25 mouse cellular contexts compared by ENCODE assay signal in the genomic region with DNA sequence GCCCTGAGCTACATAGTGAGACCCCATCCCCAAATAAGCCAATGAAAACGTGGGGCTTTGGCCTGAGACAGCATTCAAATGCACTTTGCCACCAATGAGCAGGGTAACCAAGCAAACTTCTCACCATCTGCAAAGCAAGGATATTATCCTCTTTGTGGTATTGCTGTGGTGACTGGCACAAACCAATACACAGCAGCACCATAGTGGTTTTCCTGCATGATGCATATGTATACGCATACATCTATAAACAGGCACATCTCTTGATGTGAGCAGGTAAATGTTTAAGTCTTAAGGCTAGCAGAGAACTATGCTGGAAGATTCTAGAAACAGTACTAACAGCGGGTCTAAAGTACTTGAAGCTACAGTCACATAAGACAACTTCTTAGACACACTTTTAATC. TPM values are rescaled to one million over a fixed set of nuclear protein-coding genes. Genes with fewer than 3 reads are reported as not detected.
A peak's percentile ranks its signal among the peaks of the same experiment; 100 is the strongest.
DNase-seq lines count a peak whose midpoint lies in the region; ATAC-seq and TF ChIP-seq lines count a peak whose summit lies in the region.
"Had no signal": no experiment of that assay in that cellular context is flagged by ENCODE, and none has a peak within 500 bp of the region (broad histone marks: within the 10 kb centered on the region; RNA-seq: fewer than 3 reads in every experiment).

No protein-coding gene starts in this region.

- peak; percentile 8 for ATAC-seq in activated CD4-positive, CD25-positive, alpha-beta regulatory T cell, adult 4 months
- ATAC-seq: forebrain, embryonic 15.5 days; intestine, embryonic 15.5 days had no signal

- no peak overlapping the region for H3K4me3 ChIP-seq in layer of hippocampus, adult 2 months
- H3K4me3 ChIP-seq: embryonic facial prominence, embryonic 10.5 days; embryonic facial prominence, embryonic 13.5 days; erythroblast, embryonic 14.5 days; forebrain, embryonic 12.5 days; forebrain, embryonic 15.5 days; heart, adult 2 months; heart, embryonic 10.5 days; heart, embryonic 13.5 days; hindbrain, embryonic 12.5 days; hindbrain, embryonic 15.5 days; intestine, embryonic 15.5 days had no signal

- peak overlapping the region; percentile 73; the same call in 1 of the 2 replicates for H3K27ac ChIP-seq in layer of hippocampus, adult 2 months
- H3K27ac ChIP-seq: embryonic facial prominence, embryonic 10.5 days; embryonic facial prominence, embryonic 13.5 days; forebrain, embryonic 12.5 days; forebrain, embryonic 15.5 days; heart, adult 2 months; heart, embryonic 10.5 days; heart, embryonic 13.5 days; hindbrain, embryonic 12.5 days; hindbrain, embryonic 15.5 days; intestine, embryonic 15.5 days had no signal

- TF ChIP-seq CTCF in layer of hippocampus, adult 2 months (conservative IDR thresholded peaks at IDR 0.05) = no peak

- DNase-seq in layer of hippocampus, adult 2 months (ENCODE audit: low spot score in 2 of 2) = no peak
- no peak for DNase-seq in layer of hippocampus, adult 8-10 months (ENCODE audit: low spot score in 2 of 2)
- peak; percentile 65 for DNase-seq in CD4-positive helper T cell, adult 2 months (ENCODE audit: low read depth, low spot score)
- no peak for DNase-seq in yolk sac, embryonic 10.5 days (ENCODE audit: low spot score)
- no peak for DNase-seq in embryo, embryonic 11 days
- DNase-seq: adrenal gland, adult 2 months; adrenal gland, postnatal 14 days; B cell, adult 2 months; cerebellum, adult 11 months; cerebellum, adult 2 months; cerebellum, adult 9-11 months; cerebellum, postnatal 25 days; gastrocnemius, postnatal 25 days; heart, adult 2 months had no signal

RNA-seq across cellular contexts. Expression of a gene that starts 22.5 kb away (rescaled TPM):
- total RNA-seq in layer of hippocampus, adult 2 months (2021) = under 1 TPM; 0.10 TPM
- under 1 TPM; 0.13 to 0.31 (median 0.14) TPM for total RNA-seq in layer of hippocampus, adult 8-10 months (2022)
- polyA plus RNA-seq in activated CD4-positive, CD25-positive, alpha-beta regulatory T cell, adult 4 months (2017; shearing (Covaris generic)) = 10 to 100 TPM; 68.6 to 72.1 TPM
- total RNA-seq: adrenal gland, adult 2 months; gastrocnemius, postnatal 25 days had no signal
- polyA plus RNA-seq: cerebellum, adult 2 months had no signal

RNA-seq across cellular contexts. Expression of a gene that starts 50.1 kb away (rescaled TPM):
- 1 to 10 TPM; 1.9 to 2.1 TPM for total RNA-seq in layer of hippocampus, adult 2 months (2021)
- total RNA-seq in layer of hippocampus, adult 8-10 months (2022) = 10 to 100 TPM in 2 of 4 experiments, 1 to 10 TPM in 2; 1.9 to 22.4 (median 11.1) TPM
- polyA plus RNA-seq in activated CD4-positive, CD25-positive, alpha-beta regulatory T cell, adult 4 months (2017; shearing (Covaris generic)) = 100 to 1,000 TPM; 173 to 208 TPM
- polyA plus RNA-seq: erythroblast, embryonic 14.5 days had no signal
